Mouse (Mus musculus) B cell, adult 62 days (primary cell): ENCODE measurements around the gene Padi4. TPM values are rescaled to one million over a fixed set of nuclear protein-coding genes. Genes with fewer than 3 reads are reported as not detected.

ENCODE experiments used
- total RNA-seq: library from RNA; stranded (reverse); gene quantifications from 4 replicates; pipeline ENCODE4 v1.2.4, GENCODE M21; 2023

The Padi4 gene
- 0.38 to 0.66 TPM (median 0.50 TPM) in 4 replicates for total RNA-seq

GRCm38 (mm10) chr4:140774025-140774800 lies at the start of gene Padi4:
Padi4 (minus strand) TSS chr4:140774236.

DNA sequence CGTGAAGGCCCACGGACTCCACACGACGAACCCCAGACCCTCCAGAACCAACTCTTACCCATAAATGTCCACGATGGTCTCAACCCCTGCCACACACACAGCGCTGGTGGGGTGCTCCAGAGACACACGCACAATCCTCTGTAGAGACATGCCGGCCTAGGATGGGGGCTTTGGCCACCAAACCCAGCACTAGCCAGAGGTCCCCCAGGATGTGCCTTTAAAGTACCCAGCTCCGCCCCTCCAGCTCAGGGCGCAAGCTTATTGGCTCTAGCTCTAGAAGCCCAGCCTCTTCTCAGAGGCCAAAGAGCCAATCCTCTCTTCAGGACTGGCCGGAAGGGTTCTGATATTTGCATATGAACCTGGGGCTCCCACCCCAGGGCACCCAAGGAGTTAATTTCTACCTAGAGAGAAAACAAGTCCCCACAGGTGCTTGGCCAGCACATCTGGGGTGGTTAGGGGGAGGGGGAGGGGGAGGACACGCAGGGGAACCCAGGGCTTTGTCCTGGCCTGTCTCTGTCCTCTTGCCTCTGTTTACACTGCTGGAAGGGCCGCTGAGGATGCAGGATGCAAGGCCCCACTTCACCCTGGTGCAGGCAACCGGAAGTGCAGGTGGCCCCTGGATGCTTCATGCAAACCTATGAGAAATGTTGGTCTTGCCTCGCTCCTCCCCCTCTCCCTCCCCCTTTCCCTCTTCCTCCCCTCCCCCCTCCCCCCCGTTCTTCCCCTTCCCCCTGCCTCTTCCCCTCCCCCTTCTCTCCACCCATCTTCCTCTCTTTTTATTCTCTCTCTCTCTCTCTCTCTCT lies 36.6 kb upstream of the Padi4 start, which contains the start of gene Padi3:
Gene Padi3, minus strand, starts transcription at position 191 of the 803 bp plus-strand sequence.

GRCm38 (mm10) chr4:140742543-140742942 lies 31.5 kb downstream of the Padi4 start, which contains the start of gene Padi6:
Padi6 (minus strand) TSS chr4:140742643.

GRCm38 (mm10) chr4:140700269-140701018 lies 73.6 kb downstream of the Padi4 start, which contains the start of gene Rcc2:
Rcc2 (plus strand) TSS chr4:140700541.

Other genes starting within 250 kb of the Padi4 start
- 0.17 to 0.88 TPM in 2 of 4 replicates, not detected in the others for gene Arhgef10l, start 108.2 kb downstream of the Padi4 start, total RNA-seq
- 173 to 191 TPM (median 177 TPM) in 4 replicates for gene Rcc2, start 73.7 kb downstream of the Padi4 start, total RNA-seq
- 0.24 TPM in 1 of 4 replicates, not detected in the others for gene Padi6, start 31.6 kb downstream of the Padi4 start, total RNA-seq
- gene Padi3, start 36.4 kb upstream of the Padi4 start, total RNA-seq: 0.19 TPM in 1 of 4 replicates, not detected in the others
- 0.49 TPM in 1 of 4 replicates, not detected in the others for gene Padi1, start 71.5 kb upstream of the Padi4 start, total RNA-seq
- gene Padi2, start 132.1 kb upstream of the Padi4 start, total RNA-seq: 11.0 to 13.6 TPM (median 12.8 TPM) in 4 replicates
- 67.8 to 81.4 TPM (median 75.4 TPM) in 4 replicates for gene Sdhb, start 187.0 kb upstream of the Padi4 start, total RNA-seq
- gene Atp13a2, start 212.6 kb upstream of the Padi4 start, total RNA-seq: 83.0 to 109 TPM (median 90.1 TPM) in 4 replicates
- gene Mfap2, start 236.2 kb upstream of the Padi4 start, total RNA-seq: not detected in 4 replicates